Mouse (Mus musculus) cerebellum, adult 11 months (tissue): ENCODE measurements at regions not wholly inside any gene's neighbourhood (a gene's known extent, or its start where the extent isn't known, plus 50 kb on each side); places are given as distances from the start of the nearest gene placed in this dataset.
"Not testable (repeated sequence)": the region's sequence is repeated elsewhere in the genome, so short reads cannot be mapped to it uniquely, and the experiment has no call there.

ENCODE experiments used
- DNase-seq: peaks from one replicate; pipeline ENCODE4 v3.0.0; 2022

DNA sequence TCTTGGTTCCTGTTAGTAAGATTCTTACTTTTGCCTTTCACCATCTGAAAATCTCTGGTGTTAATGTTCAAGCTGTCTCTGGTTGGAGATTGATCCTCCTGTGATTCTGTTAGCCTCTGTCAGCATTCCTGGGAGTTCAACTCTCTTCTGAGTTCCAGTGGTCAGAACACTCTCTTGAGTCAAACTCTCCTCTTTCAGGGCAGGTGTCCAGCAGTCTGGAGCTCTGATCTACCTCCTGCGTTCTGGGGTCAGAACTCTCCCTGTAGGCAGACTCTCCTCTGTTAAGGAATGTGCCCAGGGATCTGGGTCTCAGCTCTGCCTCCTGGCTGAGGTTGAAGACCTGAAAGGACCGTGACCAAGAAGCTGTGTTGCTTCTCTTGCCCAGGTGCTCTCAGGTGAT, 581.3 kb downstream of the H2al1n start:
- DNase-seq, result not testable (repeated sequence)

DNA sequence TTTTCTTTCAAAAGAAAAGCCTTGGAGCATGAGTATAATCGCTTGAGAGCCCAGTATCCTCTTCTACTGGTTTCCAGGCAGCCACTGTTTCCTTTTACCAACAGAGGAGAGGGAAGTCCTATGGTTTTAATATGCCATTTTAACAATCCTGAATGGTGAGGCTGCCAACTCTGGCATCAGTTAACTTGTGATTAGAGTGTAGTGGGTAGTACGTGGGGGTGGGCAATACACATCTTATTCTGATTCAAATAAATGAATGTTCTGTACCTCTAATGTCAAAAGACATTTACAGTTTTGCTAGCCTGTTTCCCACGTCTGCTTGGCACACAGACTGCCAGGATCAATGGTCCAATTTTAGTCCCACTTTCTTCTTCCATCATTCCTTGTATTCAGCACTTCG, 624.9 kb downstream of the H2al1n start:
- DNase-seq, result no peak

GRCm38 (mm10) chrX:14839740-14840419, 628.9 kb downstream of the H2al1n start:
- peak; percentile 2 for DNase-seq

GRCm38 (mm10) chrX:14840420-14840757, 629.4 kb downstream of the H2al1n start:
- no peak for DNase-seq

DNA sequence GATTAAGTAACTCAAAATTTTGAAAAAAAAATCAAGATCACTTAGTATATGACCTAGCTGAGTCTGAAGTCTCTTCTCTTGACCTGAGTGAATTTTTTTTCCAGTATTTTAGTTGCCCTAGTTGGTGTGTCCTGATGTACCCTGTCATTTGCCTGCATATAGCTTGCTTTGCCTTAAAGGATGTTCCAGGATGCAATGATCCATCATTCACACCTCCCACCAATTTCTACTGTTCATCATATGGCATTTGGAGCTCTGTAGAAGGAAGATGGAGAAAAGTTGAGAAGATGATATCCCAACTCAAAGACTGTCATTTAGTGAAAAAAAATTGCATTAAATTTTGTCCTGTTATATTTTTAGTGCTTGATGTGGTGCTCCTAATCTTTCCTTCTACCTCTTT, 634.4 kb downstream of the H2al1n start:
- no peak for DNase-seq

DNA sequence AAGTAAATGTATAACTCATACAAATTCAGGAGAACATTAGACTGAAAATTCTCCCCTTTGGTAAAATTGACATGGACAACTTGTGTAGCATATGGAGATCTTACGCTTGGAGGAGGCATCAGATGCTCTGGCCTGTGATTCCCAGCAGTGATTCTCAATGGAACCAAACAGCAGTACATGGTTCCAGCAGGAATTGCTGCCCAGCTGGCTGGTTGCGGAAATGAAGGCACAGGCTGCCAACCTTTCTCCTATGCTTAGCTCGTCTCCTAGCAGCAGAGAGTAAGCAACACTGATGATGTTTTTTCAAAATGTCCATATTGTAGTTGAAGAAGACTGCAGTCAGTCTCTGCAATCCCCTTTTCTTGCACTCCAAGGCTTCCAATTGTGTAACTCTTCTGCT, 673.7 kb downstream of the H2al1n start:
- DNase-seq, result peak; percentile 24
